Mouse (Mus musculus): Measurements from ENCODE around the gene Olfr105-ps. TPM values are rescaled to one million over a fixed set of nuclear protein-coding genes. Genes with fewer than 3 reads are reported as not detected.

Gene Olfr105-ps
- 0.04 TPM in 1 of 2 replicates, not detected in the other for polyA plus RNA-seq (2015; fragmentation: Nextera tagmentation; extraction: Ambion mirVana)

DNA sequence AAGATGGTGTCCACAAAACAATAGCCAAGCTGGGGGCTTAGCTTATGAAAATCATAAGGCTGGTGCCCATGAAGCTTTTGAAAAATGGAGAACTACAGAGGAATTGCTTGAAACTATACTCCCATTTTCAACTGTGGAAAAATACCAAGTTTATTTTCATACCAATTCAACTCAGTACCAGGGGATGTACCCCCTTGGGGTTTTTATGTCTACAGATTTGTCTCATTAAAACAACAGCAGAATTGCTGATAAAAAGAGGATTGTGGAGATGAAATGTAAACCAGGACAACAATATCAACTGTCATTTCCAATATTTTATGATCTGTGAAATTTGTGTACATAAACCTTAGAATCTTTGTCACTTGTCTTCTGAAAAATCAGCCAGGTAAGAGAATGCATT is at the start of gene Olfr105-ps:
Olfr105-ps (plus strand) TSS at position 301 of the 400 bp plus-strand sequence.
- no peak for DNase-seq (ENCODE audit: low spot score)

DNA sequence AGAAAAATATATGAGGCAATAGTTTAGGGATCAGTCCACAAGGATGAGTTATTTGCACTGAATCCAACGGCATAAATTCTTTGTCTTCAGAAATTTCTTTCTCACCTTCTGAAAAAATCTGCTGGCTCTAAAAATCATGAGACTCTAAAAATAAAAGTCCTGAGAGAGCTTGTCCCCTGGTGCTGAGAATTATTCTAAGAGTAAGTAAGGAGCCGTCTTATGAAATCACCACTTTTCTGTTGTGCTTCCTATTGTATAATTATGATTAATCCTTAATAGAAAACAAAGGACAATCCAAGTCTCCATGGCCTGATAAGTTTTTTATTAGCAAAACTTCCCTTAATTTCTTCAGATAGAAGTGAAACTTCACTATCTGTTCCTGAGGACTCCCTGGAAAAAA is 39.2 kb upstream of the Olfr105-ps start, which contains the start of gene Olfr103:
Olfr103 (minus strand) TSS at position 101 of the 400 bp plus-strand sequence.
- no peak for DNase-seq (ENCODE audit: low spot score)

DNA sequence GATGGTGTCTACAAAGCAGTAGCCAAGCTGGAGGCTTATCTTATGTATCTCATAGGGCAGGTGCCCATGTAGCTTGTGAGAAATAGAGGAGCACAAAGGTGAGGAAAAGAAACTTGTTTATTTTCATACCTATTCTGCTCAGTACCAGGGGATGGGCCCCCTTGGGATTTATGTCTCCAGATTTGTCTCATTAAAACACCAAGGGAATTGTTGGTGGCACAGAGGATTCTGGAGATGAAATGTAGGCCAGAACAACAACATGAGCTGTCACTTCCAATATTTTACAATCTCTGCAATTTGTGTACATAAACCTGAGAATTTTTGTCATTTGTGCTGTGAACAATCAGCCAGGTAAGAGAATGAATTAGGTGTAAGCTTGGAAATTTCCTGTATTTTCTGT is 19.6 kb upstream of the Olfr105-ps start, which contains the start of gene Olfr104-ps:
Olfr104-ps (plus strand) TSS at position 301 of the 400 bp plus-strand sequence.
- DNase-seq (ENCODE audit: low spot score): no peak

DNA sequence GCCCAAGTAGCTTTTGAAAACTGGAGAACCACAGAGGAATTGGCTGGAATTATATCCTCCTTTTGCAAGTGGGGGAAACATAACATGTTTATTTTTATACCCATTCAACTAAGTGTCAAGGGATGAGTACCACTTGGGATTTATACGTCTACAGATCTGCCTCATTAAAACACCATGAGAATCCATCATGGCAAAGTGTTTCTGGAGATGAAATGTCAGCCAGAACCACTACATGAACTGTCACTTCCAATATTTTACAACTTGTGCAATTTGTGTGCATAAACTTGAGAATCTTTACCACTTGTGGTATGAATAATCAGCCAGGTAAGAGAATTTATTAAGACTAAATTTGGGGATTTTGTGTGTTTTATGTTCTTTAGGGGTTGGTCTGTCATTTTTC is 11.3 kb downstream of the Olfr105-ps start, which contains the start of gene Olfr106-ps:
Olfr106-ps (plus strand) TSS at position 301 of the 400 bp plus-strand sequence.
- DNase-seq (ENCODE audit: low spot score): no peak

DNA sequence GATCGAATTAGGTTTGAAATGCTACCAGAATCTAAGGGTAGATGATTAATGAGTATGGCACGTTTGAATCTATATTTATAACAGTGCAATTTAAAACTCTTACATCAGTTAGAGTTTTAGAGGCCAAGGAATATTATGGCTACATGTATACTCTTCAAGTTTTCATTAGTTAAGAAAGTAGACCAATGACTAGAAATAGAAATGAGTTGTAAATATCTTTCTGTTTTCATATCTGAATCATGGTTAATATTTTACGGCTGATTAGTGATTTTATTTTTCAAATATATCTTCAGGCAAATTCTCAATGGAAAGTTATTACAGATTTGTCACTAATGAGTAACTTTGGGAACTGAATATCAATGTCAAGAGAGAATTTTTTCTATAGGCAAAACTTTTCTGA is 20.1 kb downstream of the Olfr105-ps start, which contains the start of gene Olfr107:
Olfr107 (plus strand) TSS at position 301 of the 400 bp plus-strand sequence.
- DNase-seq (ENCODE audit: low spot score): no peak

DNA sequence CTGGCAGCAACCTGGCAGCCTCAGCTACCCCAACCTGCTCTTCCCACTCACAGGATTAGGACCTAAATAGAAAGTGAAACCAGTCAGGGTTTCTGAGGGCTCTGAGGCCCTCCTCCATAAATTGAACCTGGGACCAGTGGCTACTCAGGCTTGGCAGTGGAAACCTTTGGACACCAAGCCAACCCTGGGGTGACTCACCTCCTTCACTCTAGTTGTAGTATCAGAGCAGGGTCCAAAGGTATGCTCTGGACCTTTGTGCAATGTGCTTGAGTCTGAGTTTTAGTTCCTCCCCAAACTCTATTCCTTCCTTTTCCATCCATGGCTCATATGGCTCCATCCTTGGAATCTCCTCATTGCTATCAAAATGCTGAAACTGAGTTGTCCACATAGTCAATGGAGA is 34.5 kb downstream of the Olfr105-ps start:
- DNase-seq (ENCODE audit: low spot score): no peak

Other genes starting within 250 kb of the Olfr105-ps start
- gene Olfr93, start 217.5 kb upstream of the Olfr105-ps start, polyA plus RNA-seq (2015; fragmentation: Nextera tagmentation; extraction: Ambion mirVana): not detected in 2 replicates
- 83.6 and 90.3 TPM in 2 replicates for gene Ubd, start 185.1 kb upstream of the Olfr105-ps start, polyA plus RNA-seq (2015; fragmentation: Nextera tagmentation; extraction: Ambion mirVana)
- not detected in 2 replicates for gene Olfr94, start 178.0 kb upstream of the Olfr105-ps start, polyA plus RNA-seq (2015; fragmentation: Nextera tagmentation; extraction: Ambion mirVana)
- not detected in 2 replicates for gene Olfr95, start 165.9 kb upstream of the Olfr105-ps start, polyA plus RNA-seq (2015; fragmentation: Nextera tagmentation; extraction: Ambion mirVana)
- not detected in 2 replicates for gene Olfr96, start 158.9 kb upstream of the Olfr105-ps start, polyA plus RNA-seq (2015; fragmentation: Nextera tagmentation; extraction: Ambion mirVana)
- not detected in 2 replicates for gene Olfr97, start 141.7 kb upstream of the Olfr105-ps start, polyA plus RNA-seq (2015; fragmentation: Nextera tagmentation; extraction: Ambion mirVana)
- gene Olfr98, start 115.3 kb upstream of the Olfr105-ps start, polyA plus RNA-seq (2015; fragmentation: Nextera tagmentation; extraction: Ambion mirVana): not detected in 2 replicates
- 21.7 TPM in 2 replicates for gene H2-M3, start 108.8 kb upstream of the Olfr105-ps start, polyA plus RNA-seq (2015; fragmentation: Nextera tagmentation; extraction: Ambion mirVana)
- gene Olfr99, start 95.6 kb upstream of the Olfr105-ps start, polyA plus RNA-seq (2015; fragmentation: Nextera tagmentation; extraction: Ambion mirVana): 0.14 and 0.30 TPM in 2 replicates
- not detected in 2 replicates for gene Olfr101, start 74.7 kb upstream of the Olfr105-ps start, polyA plus RNA-seq (2015; fragmentation: Nextera tagmentation; extraction: Ambion mirVana)
- not detected in 2 replicates for gene Olfr102, start 62.0 kb upstream of the Olfr105-ps start, polyA plus RNA-seq (2015; fragmentation: Nextera tagmentation; extraction: Ambion mirVana)
- gene Olfr103, start 39.3 kb upstream of the Olfr105-ps start, polyA plus RNA-seq (2015; fragmentation: Nextera tagmentation; extraction: Ambion mirVana): not detected in 2 replicates
- gene Olfr104-ps, start 19.5 kb upstream of the Olfr105-ps start, polyA plus RNA-seq (2015; fragmentation: Nextera tagmentation; extraction: Ambion mirVana): not detected in 2 replicates
- not detected in 2 replicates for gene Olfr106-ps, start 11.4 kb downstream of the Olfr105-ps start, polyA plus RNA-seq (2015; fragmentation: Nextera tagmentation; extraction: Ambion mirVana)
- gene Olfr107, start 20.2 kb downstream of the Olfr105-ps start, polyA plus RNA-seq (2015; fragmentation: Nextera tagmentation; extraction: Ambion mirVana): not detected in 2 replicates
- not detected in 2 replicates for gene Olfr108, start 66.4 kb downstream of the Olfr105-ps start, polyA plus RNA-seq (2015; fragmentation: Nextera tagmentation; extraction: Ambion mirVana)
- gene Olfr109, start 79.9 kb downstream of the Olfr105-ps start, polyA plus RNA-seq (2015; fragmentation: Nextera tagmentation; extraction: Ambion mirVana): 0.03 TPM in 1 of 2 replicates, not detected in the other
- 8.1 and 9.9 TPM in 2 replicates for gene H2-M2, start 104.5 kb downstream of the Olfr105-ps start, polyA plus RNA-seq (2015; fragmentation: Nextera tagmentation; extraction: Ambion mirVana)
- 0.29 and 0.30 TPM in 2 replicates for gene Olfr110, start 113.4 kb downstream of the Olfr105-ps start, polyA plus RNA-seq (2015; fragmentation: Nextera tagmentation; extraction: Ambion mirVana)
- 0.08 and 0.18 TPM in 2 replicates for gene Olfr111, start 129.0 kb downstream of the Olfr105-ps start, polyA plus RNA-seq (2015; fragmentation: Nextera tagmentation; extraction: Ambion mirVana)
- not detected in 2 replicates for gene Olfr112, start 190.4 kb downstream of the Olfr105-ps start, polyA plus RNA-seq (2015; fragmentation: Nextera tagmentation; extraction: Ambion mirVana)
- not detected in 2 replicates for gene Olfr113, start 198.6 kb downstream of the Olfr105-ps start, polyA plus RNA-seq (2015; fragmentation: Nextera tagmentation; extraction: Ambion mirVana)
- gene Olfr114, start 213.7 kb downstream of the Olfr105-ps start, polyA plus RNA-seq (2015; fragmentation: Nextera tagmentation; extraction: Ambion mirVana): not detected in 2 replicates
- gene Olfr115, start 248.1 kb downstream of the Olfr105-ps start, polyA plus RNA-seq (2015; fragmentation: Nextera tagmentation; extraction: Ambion mirVana): not detected in 2 replicates
- not detected in 2 replicates for gene Olfr116, start 248.2 kb downstream of the Olfr105-ps start, polyA plus RNA-seq (2015; fragmentation: Nextera tagmentation; extraction: Ambion mirVana)

Measured in thymus, postnatal 0 days (tissue).